Mouse (Mus musculus) midbrain, embryonic 15.5 days (tissue): ENCODE results near the gene Pabpc4. TPM values are rescaled to one million over a fixed set of nuclear protein-coding genes. Genes with fewer than 3 reads are reported as not detected.
"Not testable (repeated sequence)": the region's sequence is repeated elsewhere in the genome, so short reads cannot be mapped to it uniquely, and the experiment has no call there.

Source experiments
- ATAC-seq: fragments of 200-750 bp; cut with Nextera tagmentation; replicated peaks from 2 replicates; pipeline ENCODE4 v1.8.0; 2017; ENCODE audit warnings: moderate TSS enrichment
- H3K27ac ChIP-seq: fragments of 300-500 bp; sonication (generic); 2 replicates; pipeline ENCODE4 v1.5.1; 2015; ENCODE audit warnings: mild to moderate bottlenecking, inconsistent platforms
- H3K27me3 ChIP-seq: fragments of 300-500 bp; sonication (generic); replicated peaks from 2 replicates; pipeline ENCODE4 v1.6.1; 2015; ENCODE audit warnings: inconsistent platforms
- H3K36me3 ChIP-seq: fragments of 300-500 bp; sonication (generic); replicated peaks from 2 replicates; pipeline ENCODE4 v1.6.1; 2015; ENCODE audit warnings: inconsistent platforms
- H3K4me1 ChIP-seq: fragments of 300-500 bp; sonication (generic); 2 replicates; pipeline ENCODE4 v1.6.1; 2015; ENCODE audit warnings: inconsistent platforms
- H3K4me2 ChIP-seq: fragments of 300-500 bp; sonication (generic); 2 replicates; pipeline ENCODE4 v1.6.1; 2015; ENCODE audit warnings: inconsistent platforms, mild to moderate bottlenecking, moderate library complexity
- H3K4me3 ChIP-seq: fragments of 300-500 bp; sonication (generic); 2 replicates; pipeline ENCODE4 v1.5.1; 2015; ENCODE audit warnings: mild to moderate bottlenecking, inconsistent platforms
- H3K9ac ChIP-seq: fragments of 300-500 bp; sonication (generic); 2 replicates; pipeline ENCODE4 v1.6.1; 2015; ENCODE audit warnings: mild to moderate bottlenecking, inconsistent platforms
- H3K9me3 ChIP-seq: fragments of 300-500 bp; sonication (generic); 2 replicates; pipeline ENCODE4 v1.6.1; 2016; ENCODE audit warnings: inconsistent platforms
- WGBS: fragments of 180-500 bp; shearing (Covaris S2); methylation state at CpG from one replicate; pipeline ENCODE4 v1.1.7; 2015; ENCODE audit warnings: mixed read lengths; 5-methylcytosine and 5-hydroxymethylcytosine counted together
- polyA plus RNA-seq: library from polyadenylated mRNA; unstranded; fragments of >200 nt; fragmentation: Nextera tagmentation; extraction: Ambion mirVana; gene quantifications from 2 replicates; pipeline ENCODE4 v1.2.1, GENCODE M21; 2015

Pabpc4 gene
- polyA plus RNA-seq, 1 experiment from 2014 or later = 31.8 TPM

DNA sequence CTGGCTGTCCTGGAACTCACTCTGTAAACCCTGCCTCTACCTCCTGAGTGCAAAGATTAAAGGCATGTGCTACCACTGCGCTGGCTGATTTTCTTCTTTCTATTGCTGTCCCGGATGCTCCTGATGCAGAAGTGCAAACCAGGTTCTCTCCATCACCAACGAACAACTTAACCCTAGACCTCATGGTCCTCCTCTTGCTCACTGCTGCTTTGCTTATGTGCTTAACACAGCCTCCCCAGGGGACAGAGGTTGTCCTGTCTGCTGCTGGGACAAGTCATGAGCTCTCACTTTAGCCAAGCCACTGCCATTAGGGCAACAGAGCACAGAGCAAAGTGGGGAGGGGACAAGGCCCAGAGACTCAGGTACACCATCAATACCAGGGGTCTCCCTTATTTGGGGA, 52.3 kb downstream of the Pabpc4 start:
- no peak overlapping the region for H3K4me3 ChIP-seq
- no peaks in the 10 kb centered on the region for H3K36me3 ChIP-seq
- no peaks in the 10 kb centered on the region for H3K4me1 ChIP-seq
- no peaks in the 10 kb centered on the region for H3K9me3 ChIP-seq
- no peak overlapping the region for H3K27ac ChIP-seq
- no peak for ATAC-seq
- no peak overlapping the region for H3K9ac ChIP-seq
- WGBS = 84% methylated on average over 3 of the region's 3 CpGs
- H3K4me2 ChIP-seq = no peak overlapping the region
- H3K27me3 ChIP-seq = no peaks in the 10 kb centered on the region

DNA sequence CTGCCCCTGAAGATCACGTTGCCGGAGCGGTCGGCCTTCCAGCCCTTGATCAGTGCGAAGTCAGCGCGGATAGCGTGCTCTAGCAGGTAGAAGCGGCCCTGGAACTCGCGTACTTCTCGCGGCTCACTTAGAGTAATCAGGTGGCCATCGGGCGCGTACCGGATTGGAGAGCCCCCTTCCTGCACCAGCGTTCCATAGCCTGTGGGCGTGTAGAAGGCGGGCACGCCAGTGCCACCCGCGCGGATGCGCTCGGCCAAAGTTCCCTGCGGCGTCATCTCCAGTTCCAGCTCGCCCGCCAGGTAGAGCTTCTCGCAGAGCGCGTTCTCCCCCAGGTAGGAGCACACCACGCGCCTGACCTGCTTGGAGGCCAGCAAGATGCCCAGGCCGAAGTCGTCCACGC, 60.8 kb downstream of the Pabpc4 start:
- peak overlapping the region; percentile 46 for H3K4me2 ChIP-seq
- H3K9me3 ChIP-seq, H3K36me3 ChIP-seq, H3K9ac ChIP-seq, H3K4me1 ChIP-seq, H3K27me3 ChIP-seq, H3K27ac ChIP-seq: not testable (repeated sequence)
- peak; percentile 72 for ATAC-seq
- WGBS = 9% methylated on average over 18 of the region's 38 CpGs
- H3K4me3 ChIP-seq = peak overlapping the region; percentile 26

DNA sequence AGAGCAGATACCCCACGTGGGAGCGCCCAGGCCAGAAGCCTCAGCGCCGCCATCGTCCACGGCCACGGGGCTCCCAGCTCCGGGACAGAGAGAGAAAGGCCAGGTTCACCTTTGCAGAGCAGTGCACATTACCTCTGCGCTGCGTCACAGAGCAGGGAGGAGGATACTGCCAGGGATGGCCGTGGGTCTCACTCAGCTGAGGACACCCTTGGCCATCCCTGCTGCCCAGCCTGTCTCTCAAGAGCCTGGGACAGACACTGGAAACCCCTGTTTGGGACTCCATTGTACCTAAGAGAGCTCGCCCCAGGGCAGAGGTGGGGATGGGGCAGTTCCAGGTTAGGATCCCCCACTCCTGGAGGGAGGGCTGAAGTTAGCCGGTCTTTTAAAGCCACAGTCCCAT, 61.4 kb downstream of the Pabpc4 start, which contains the start of gene Oxct2a:
TSS of gene Oxct2a (minus strand) at position 101 of the 400 bp plus-strand sequence.
- H3K36me3 ChIP-seq = no peaks in the 10 kb centered on the region
- H3K4me3 ChIP-seq = peak within 1 kb of the TSS; percentile 26
- H3K27me3 ChIP-seq = peaks cover 10% of the 10 kb centered on the region
- no peak within 1 kb of the TSS for H3K9ac ChIP-seq
- H3K4me1 ChIP-seq = no peaks in the 10 kb centered on the region
- H3K27ac ChIP-seq = no peak within 1 kb of the TSS
- peak within 1 kb of the TSS; percentile 46 for H3K4me2 ChIP-seq
- WGBS = 16% methylated on average over 13 of the region's 13 CpGs
- H3K9me3 ChIP-seq = no peaks in the 10 kb centered on the region
- ATAC-seq = peak; percentile 38; the same call in 1 of the 2 replicates

DNA sequence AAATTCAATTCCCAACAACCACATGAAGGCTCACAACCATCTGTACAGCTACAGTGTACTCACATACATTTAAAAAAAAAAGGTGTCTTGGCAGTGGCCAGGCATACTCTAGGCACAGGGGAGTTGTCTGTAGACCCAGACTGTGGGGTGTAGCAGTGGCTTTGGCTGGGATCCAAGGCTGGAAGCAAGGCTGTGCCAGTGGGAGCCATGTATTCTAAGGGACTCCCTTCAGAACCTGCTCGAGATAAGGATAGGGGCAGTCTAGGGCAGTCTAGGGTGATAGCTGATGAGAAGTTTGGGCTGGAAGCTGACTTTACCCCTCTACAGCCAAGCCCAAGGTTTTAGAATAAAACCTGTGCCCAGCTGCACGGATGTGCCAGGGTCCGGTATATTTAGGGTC, 63.9 kb downstream of the Pabpc4 start:
- H3K4me1 ChIP-seq = no peaks in the 10 kb centered on the region
- H3K9ac ChIP-seq = no peak overlapping the region
- no peaks in the 10 kb centered on the region for H3K36me3 ChIP-seq
- no peak for ATAC-seq
- H3K27me3 ChIP-seq = peaks cover 10% of the 10 kb centered on the region
- 78% methylated on average over 3 of the region's 3 CpGs for WGBS
- H3K27ac ChIP-seq = no peak overlapping the region
- H3K4me2 ChIP-seq = no peak overlapping the region
- no peak overlapping the region for H3K4me3 ChIP-seq
- no peaks in the 10 kb centered on the region for H3K9me3 ChIP-seq

GRCm38 (mm10) chr4:123327630-123328029, 65.5 kb downstream of the Pabpc4 start:
- no peak overlapping the region for H3K4me2 ChIP-seq
- no peaks in the 10 kb centered on the region for H3K36me3 ChIP-seq
- no peaks in the 10 kb centered on the region for H3K9me3 ChIP-seq
- no peaks in the 10 kb centered on the region for H3K4me1 ChIP-seq
- no peak for ATAC-seq
- 0 out of 2 replicates have a peak, but pooled peaks cover 2% of the 10 kb centered on the region for H3K27me3 ChIP-seq
- H3K4me3 ChIP-seq = no peak overlapping the region
- no peak overlapping the region for H3K27ac ChIP-seq
- 72% methylated on average over 3 of the region's 3 CpGs for WGBS
- no peak overlapping the region for H3K9ac ChIP-seq

- Histone ChIP-seq H3K27ac (no peak overlapping the region), H3K4me2 (no peak overlapping the region), H3K4me3 (no peak overlapping the region), H3K27me3 (no peaks in the 10 kb centered on the region), H3K36me3 (no peaks in the 10 kb centered on the region), H3K4me1 (no peaks in the 10 kb centered on the region), H3K9ac (no peak overlapping the region), H3K9me3 (no peaks in the 10 kb centered on the region)
- ATAC-seq = no peak
- WGBS = 78% methylated on average over 6 of the region's 6 CpGs
These were observed 66.8 kb downstream of the Pabpc4 start for GRCm38 (mm10) chr4:123328946-123329345.

GRCm38 (mm10) chr4:123331326-123331725, 69.2 kb downstream of the Pabpc4 start:
- H3K4me2 ChIP-seq = no peak overlapping the region
- no peak for ATAC-seq
- H3K9me3 ChIP-seq = no peaks in the 10 kb centered on the region
- H3K4me1 ChIP-seq = no peaks in the 10 kb centered on the region
- WGBS = 71% methylated on average over 5 of the region's 5 CpGs
- H3K27ac ChIP-seq = no peak overlapping the region
- H3K27me3 ChIP-seq = no peaks in the 10 kb centered on the region
- no peak overlapping the region for H3K4me3 ChIP-seq
- H3K9ac ChIP-seq = no peak overlapping the region
- no peaks in the 10 kb centered on the region for H3K36me3 ChIP-seq

DNA sequence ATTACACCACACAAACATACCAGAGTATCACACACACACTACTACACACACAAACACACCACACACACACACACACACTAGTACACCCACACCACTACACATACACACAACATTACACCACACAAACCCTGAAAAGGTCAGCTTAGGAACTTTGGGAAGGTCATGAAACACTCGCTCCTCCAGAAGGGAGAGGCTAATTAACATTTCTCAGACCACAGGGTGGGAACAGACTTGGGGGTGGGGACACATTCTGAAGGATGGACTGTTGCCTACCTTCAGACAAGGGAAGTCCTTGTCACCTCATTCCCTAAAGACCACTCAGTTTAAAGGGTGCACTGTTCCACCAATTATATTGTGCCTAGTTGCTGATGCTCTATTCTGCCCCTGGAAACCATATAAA, 69.8 kb downstream of the Pabpc4 start:
- not testable (repeated sequence) for ATAC-seq, H3K27me3 ChIP-seq, H3K4me1 ChIP-seq, H3K9ac ChIP-seq, H3K27ac ChIP-seq, H3K9me3 ChIP-seq, H3K36me3 ChIP-seq, H3K4me3 ChIP-seq, H3K4me2 ChIP-seq
- 75% methylated on average over 1 of the region's 1 CpGs for WGBS

DNA sequence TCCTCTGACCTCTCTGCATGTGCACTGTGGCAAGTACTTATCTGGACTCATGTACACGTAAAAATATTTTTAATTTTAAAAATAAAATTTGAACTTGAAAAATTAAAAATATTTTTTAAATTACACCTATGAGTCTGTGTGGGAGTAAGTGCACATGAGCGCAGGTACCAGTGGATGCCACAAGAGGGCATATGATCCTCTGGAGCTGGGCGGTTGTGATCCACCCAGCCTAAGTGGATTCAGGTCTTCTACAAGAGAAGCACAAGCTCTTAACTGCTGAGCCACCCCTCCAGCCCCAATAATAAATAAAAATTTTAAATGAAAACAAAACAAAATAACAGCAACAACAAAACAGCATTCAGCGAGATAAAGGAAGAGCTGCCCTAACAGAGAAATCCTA, 71.0 kb downstream of the Pabpc4 start:
- H3K27ac ChIP-seq = no peak overlapping the region
- H3K4me1 ChIP-seq = no peaks in the 10 kb centered on the region
- no peak overlapping the region for H3K4me2 ChIP-seq
- WGBS = 95% methylated on average over 4 of the region's 4 CpGs
- H3K9ac ChIP-seq = no peak overlapping the region
- no peaks in the 10 kb centered on the region for H3K27me3 ChIP-seq
- H3K4me3 ChIP-seq = no peak overlapping the region
- no peaks in the 10 kb centered on the region for H3K36me3 ChIP-seq
- no peaks in the 10 kb centered on the region for H3K9me3 ChIP-seq
- no peak for ATAC-seq

DNA sequence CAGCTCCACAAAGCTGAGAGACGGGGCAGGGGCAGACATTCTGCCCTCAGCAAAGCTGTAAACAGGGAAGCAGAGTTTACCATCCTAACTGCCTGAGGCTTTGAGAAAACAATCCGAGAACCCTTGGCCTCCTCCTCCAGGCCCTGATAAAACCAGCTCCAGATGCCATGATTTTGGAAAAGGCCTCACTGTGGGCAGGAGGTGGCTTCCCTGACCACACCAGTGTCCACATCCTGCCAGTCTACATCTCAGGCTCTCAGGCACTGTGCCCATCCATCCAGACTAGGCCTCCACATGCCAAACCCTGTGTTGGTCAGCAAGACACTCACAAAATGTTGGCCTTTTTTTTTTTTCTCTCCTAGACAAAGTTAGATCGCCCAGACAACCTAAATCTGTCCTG, 72.0 kb downstream of the Pabpc4 start:
- Histone ChIP-seq H3K4me1 (no peaks in the 10 kb centered on the region), H3K27me3 (no peaks in the 10 kb centered on the region), H3K9me3 (no peaks in the 10 kb centered on the region), H3K27ac (no peak overlapping the region), H3K4me3 (no peak overlapping the region), H3K4me2 (no peak overlapping the region), H3K36me3 (no peaks in the 10 kb centered on the region), H3K9ac (no peak overlapping the region)
- 82% methylated on average over 3 of the region's 3 CpGs for WGBS
- no peak for ATAC-seq

GRCm38 (mm10) chr4:123335244-123335643, 73.1 kb downstream of the Pabpc4 start:
- H3K9ac ChIP-seq, ATAC-seq, H3K36me3 ChIP-seq, H3K27ac ChIP-seq, H3K9me3 ChIP-seq, H3K27me3 ChIP-seq, H3K4me3 ChIP-seq, H3K4me2 ChIP-seq, H3K4me1 ChIP-seq: not testable (repeated sequence)
- WGBS = 68% methylated on average over 10 of the region's 10 CpGs

DNA sequence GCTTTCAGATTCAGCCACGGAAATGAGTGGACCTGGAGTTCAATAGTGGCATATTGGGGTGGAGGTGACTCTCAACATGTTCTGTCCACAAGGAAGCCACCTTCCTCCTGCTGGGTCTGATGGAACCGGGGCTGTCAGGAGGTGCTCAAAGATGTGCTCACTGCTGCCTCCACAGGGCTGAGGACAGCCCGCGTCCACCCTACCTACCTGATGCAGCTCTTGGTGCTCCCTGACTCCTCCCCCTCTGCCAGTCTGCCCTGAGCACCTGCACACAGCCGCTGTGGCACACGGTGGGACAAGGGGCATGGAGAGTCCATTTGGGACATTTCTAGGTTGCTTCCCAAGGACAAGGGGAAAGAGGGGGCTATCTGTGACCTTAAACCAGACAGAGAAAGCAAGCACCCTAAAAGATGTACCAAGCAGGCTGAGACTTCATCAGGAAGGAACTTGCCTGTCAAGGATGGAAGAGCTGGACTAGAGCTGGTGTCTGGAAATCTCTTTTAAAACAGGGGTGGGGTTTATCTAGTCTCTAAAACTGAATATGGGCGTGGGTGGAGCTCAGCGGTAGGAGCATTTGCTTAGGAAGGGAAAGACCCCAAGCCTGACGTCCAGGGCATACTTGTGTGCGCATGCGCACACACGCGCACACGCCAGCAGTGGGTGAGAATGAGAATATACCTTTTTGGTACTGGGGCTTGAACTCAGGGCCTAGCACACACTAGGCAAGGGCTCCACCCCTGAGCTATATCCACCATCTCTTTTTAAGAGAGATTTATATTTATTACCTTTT, 73.8 kb downstream of the Pabpc4 start:
- H3K27ac ChIP-seq = no peak overlapping the region
- WGBS = 71% methylated on average over 14 of the region's 14 CpGs
- no peak overlapping the region for H3K4me2 ChIP-seq
- H3K9me3 ChIP-seq = no peaks in the 10 kb centered on the region
- no peak overlapping the region for H3K9ac ChIP-seq
- no peak overlapping the region for H3K4me3 ChIP-seq
- no peaks in the 10 kb centered on the region for H3K4me1 ChIP-seq
- H3K36me3 ChIP-seq = no peaks in the 10 kb centered on the region
- ATAC-seq = no peak
- peaks cover 9% of the 10 kb centered on the region for H3K27me3 ChIP-seq

DNA sequence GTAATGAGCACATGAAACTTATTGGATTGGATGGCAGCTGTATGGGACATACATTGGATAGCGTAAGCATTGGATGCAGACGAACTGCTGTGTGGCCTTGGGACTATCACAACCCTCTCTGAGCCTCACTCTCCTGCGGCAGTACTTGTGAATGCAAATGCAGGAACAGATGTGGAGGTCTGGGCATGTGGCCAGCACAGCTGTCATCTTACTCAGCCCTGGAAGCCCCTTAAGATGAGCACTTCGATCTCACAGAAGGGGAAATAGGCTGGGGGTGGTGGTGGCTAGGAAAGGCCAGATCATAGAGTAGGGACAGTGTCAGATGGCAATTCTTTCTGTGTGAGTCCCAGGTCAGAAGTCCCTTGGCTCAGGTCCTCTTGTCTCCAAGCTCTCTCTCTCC, 75.5 kb downstream of the Pabpc4 start:
- H3K4me3 ChIP-seq = no peak overlapping the region
- H3K9me3 ChIP-seq = no peaks in the 10 kb centered on the region
- H3K27me3 ChIP-seq = peaks cover 26% of the 10 kb centered on the region
- no peak for ATAC-seq
- no peak overlapping the region for H3K27ac ChIP-seq
- no peaks in the 10 kb centered on the region for H3K36me3 ChIP-seq
- H3K9ac ChIP-seq = no peak overlapping the region
- WGBS = 72% methylated on average over 4 of the region's 4 CpGs
- peaks cover 7% of the 10 kb centered on the region for H3K4me1 ChIP-seq
- no peak overlapping the region for H3K4me2 ChIP-seq
